Mouse (Mus musculus) hindlimb bud, embryonic 11.5 days (tissue): ENCODE data around the gene Ctsh.

Experiments used
- DNase-seq: peaks from one replicate; pipeline ENCODE4 v3.0.0-alpha.2; 2012; ENCODE audit warnings: low read depth, low spot score; ENCODE audit errors: extremely low spot score

Gene Ctsh

GRCm38 (mm10) chr9:90108272-90108671, 54.3 kb downstream of the Ctsh start:
- DNase-seq = no peak

- DNase-seq = no peak
Measured at GRCm38 (mm10) chr9:90109386-90109785, 55.4 kb downstream of the Ctsh start.

- DNase-seq = no peak
Measured at GRCm38 (mm10) chr9:90113151-90113550, 59.2 kb downstream of the Ctsh start.

GRCm38 (mm10) chr9:90113651-90114566, 60.0 kb downstream of the Ctsh start:
- DNase-seq = no peak

GRCm38 (mm10) chr9:90114567-90115307, 60.8 kb downstream of the Ctsh start, which contains the start of gene Morf4l1:
Morf4l1 (minus strand) TSS chr9:90114774.
- no peak for DNase-seq

GRCm38 (mm10) chr9:90115308-90115700, 61.4 kb downstream of the Ctsh start:
- no peak for DNase-seq

GRCm38 (mm10) chr9:90117234-90117633, 63.3 kb downstream of the Ctsh start:
- DNase-seq = no peak

- no peak for DNase-seq
Measured at GRCm38 (mm10) chr9:90122246-90122740, 68.3 kb downstream of the Ctsh start.

GRCm38 (mm10) chr9:90124156-90124872, 70.4 kb downstream of the Ctsh start:
- no peak for DNase-seq

- DNase-seq = no peak
Measured at GRCm38 (mm10) chr9:90124873-90125245, 70.9 kb downstream of the Ctsh start.
